Mouse (Mus musculus) intestine, embryonic 16.5 days (tissue): ENCODE measurements around the gene Dvl1. TPM values are rescaled to one million over a fixed set of nuclear protein-coding genes. Genes with fewer than 3 reads are reported as not detected.

Experiments
- ATAC-seq: fragments of 200-750 bp; cut with Nextera tagmentation; 2 replicates; pipeline ENCODE4 v1.8.0; 2017; ENCODE audit warnings: moderate TSS enrichment, moderate library complexity
- H3K27ac ChIP-seq: fragments of 300-500 bp; sonication (generic); 2 replicates; pipeline ENCODE4 v1.5.1; 2014; ENCODE audit warnings: mild to moderate bottlenecking, low read length
- H3K27me3 ChIP-seq: fragments of 300-500 bp; sonication (generic); replicated peaks from 2 replicates; pipeline ENCODE4 v1.6.1; 2014; ENCODE audit warnings: low read length, control low read depth, mixed read lengths; ENCODE audit not compliant: control insufficient read depth, insufficient read depth
- H3K36me3 ChIP-seq: fragments of 300-500 bp; sonication (generic); 2 replicates; pipeline ENCODE4 v1.6.1; 2014; ENCODE audit warnings: low read length, control low read depth; ENCODE audit not compliant: control insufficient read depth, insufficient read depth
- H3K4me1 ChIP-seq: fragments of 300-500 bp; sonication (generic); 2 replicates; pipeline ENCODE4 v1.6.1; 2014; ENCODE audit warnings: low read length, control low read depth, mixed read lengths; ENCODE audit not compliant: control insufficient read depth, insufficient read depth
- H3K4me2 ChIP-seq: fragments of 300-500 bp; sonication (generic); 2 replicates; pipeline ENCODE4 v1.6.1; 2014; ENCODE audit warnings: low read depth, low read length, control low read depth
- H3K4me3 ChIP-seq: fragments of 300-500 bp; sonication (generic); 2 replicates; pipeline ENCODE4 v1.5.1; 2014; ENCODE audit warnings: mild to moderate bottlenecking, low read length
- H3K9ac ChIP-seq: fragments of 300-500 bp; sonication (generic); 2 replicates; pipeline ENCODE4 v1.6.1; 2014; ENCODE audit warnings: low read depth, low read length
- H3K9me3 ChIP-seq: fragments of 300-500 bp; sonication (generic); 2 replicates; pipeline ENCODE4 v1.6.1; 2016; ENCODE audit warnings: low read length, control low read depth; ENCODE audit not compliant: control insufficient read depth
- WGBS: fragments of 180-500 bp; shearing (Covaris S2); extraction: QIAGEN DNeasy Blood & Tissue Kit; methylation state at CpG from one replicate; pipeline ENCODE4 v1.1.7; 2014; 5-methylcytosine and 5-hydroxymethylcytosine counted together
- polyA plus RNA-seq: library from polyadenylated mRNA; unstranded; fragments of >200 nt; fragmentation: Nextera tagmentation; extraction: Ambion mirVana; gene quantifications from 2 replicates; pipeline ENCODE4 v1.2.1, GENCODE M21; 2015

The Dvl1 gene
- polyA plus RNA-seq, 1 experiment from 2014 or later = 4.7 TPM

DNA sequence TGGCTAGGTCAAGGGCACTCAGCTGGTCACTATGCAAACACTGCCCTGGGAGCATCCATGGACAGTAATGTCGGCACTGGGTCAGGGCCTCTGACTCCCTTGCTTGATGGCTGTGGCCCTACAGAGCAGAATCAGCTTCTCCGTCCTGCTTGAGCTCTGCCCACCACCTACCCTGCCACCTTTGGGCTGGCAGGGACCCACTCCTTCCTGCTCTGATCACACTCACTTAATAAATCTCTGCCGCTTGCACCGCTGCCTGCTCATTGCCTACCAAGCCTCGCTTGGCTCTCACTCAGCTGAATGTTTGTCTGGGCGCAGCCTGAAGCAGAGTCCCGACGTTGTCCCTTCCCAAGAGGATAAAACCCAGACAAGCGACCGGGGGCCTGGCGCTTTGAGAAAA, 59.8 kb downstream of the Dvl1 start:
- no peaks in the 10 kb centered on the region for H3K27me3 ChIP-seq
- peaks cover 3% of the 10 kb centered on the region; the same call in 1 of the 2 replicates for H3K36me3 ChIP-seq
- H3K4me2 ChIP-seq = no peak overlapping the region
- WGBS = 74% methylated on average over 11 of the region's 11 CpGs
- H3K4me1 ChIP-seq = no peaks in the 10 kb centered on the region
- no peak overlapping the region for H3K4me3 ChIP-seq
- no peaks in the 10 kb centered on the region for H3K9me3 ChIP-seq
- no peak overlapping the region for H3K27ac ChIP-seq
- no peak for ATAC-seq
- H3K9ac ChIP-seq = no peak overlapping the region

DNA sequence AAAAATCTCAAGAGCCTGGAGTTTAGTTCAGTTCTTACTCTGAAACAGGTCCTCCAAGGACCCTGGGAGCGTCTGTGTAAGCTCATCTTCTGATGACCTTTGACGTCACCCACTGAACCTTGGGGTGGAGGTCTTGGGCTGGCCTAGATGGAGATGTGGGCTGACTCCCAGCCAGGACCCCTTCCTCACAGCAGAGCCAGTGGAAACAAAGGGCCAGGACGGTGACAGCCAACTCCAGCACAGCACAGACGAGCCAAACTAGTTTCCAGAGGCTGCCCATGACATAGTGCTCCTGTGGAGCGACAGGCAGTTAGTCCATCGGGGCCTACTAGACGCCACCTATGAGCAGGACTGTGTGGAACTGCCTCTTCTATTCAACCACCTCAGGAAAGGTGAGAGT, 61.1 kb downstream of the Dvl1 start:
- no peak for ATAC-seq
- H3K9ac ChIP-seq = no peak overlapping the region

DNA sequence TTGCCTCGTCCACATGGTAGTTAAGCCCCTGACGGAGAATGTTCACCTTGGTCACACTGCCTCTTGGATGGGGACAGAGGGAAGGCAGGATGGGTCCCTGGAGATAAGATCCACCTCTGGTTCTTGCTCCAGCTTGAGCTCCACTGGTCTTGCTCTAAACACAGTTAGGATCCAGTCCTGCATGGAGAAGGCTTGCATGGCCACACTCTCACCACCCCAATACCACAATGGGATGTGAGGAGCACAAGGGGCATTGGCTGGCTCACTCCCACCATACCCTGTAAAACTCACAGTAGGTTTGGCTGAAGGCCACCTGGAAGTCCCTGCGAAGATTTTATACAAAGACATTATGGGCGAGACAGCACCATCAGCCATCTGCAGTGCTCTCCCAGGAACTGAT, 61.5 kb downstream of the Dvl1 start:
- no peak overlapping the region for H3K4me3 ChIP-seq
- no peak overlapping the region for H3K9ac ChIP-seq
- 90% methylated on average over 4 of the region's 4 CpGs for WGBS
- no peak for ATAC-seq
- no peaks in the 10 kb centered on the region for H3K9me3 ChIP-seq
- no peaks in the 10 kb centered on the region for H3K36me3 ChIP-seq
- H3K4me1 ChIP-seq = no peaks in the 10 kb centered on the region
- H3K27ac ChIP-seq = no peak overlapping the region
- no peaks in the 10 kb centered on the region for H3K27me3 ChIP-seq
- H3K4me2 ChIP-seq = no peak overlapping the region

More for the DNA sequence above, 61.1 kb downstream of the Dvl1 start:
- 78% methylated on average over 7 of the region's 7 CpGs for WGBS
- no peak overlapping the region for H3K4me2 ChIP-seq
- no peaks in the 10 kb centered on the region for H3K27me3 ChIP-seq
- H3K4me1 ChIP-seq = no peaks in the 10 kb centered on the region
- H3K36me3 ChIP-seq = no peaks in the 10 kb centered on the region
- H3K27ac ChIP-seq = no peak overlapping the region
- no peaks in the 10 kb centered on the region for H3K9me3 ChIP-seq
- no peak overlapping the region for H3K4me3 ChIP-seq

Other genes starting within 250 kb of the Dvl1 start
- gene Slc35e2, start 246.0 kb upstream of the Dvl1 start, polyA plus RNA-seq = 6.2 and 7.1 TPM in 2 replicates
- 48.4 and 49.8 TPM in 2 replicates for gene Cdk11b, start 222.5 kb upstream of the Dvl1 start, polyA plus RNA-seq
- not detected in 2 replicates for gene Gm10563, start 202.0 kb upstream of the Dvl1 start, polyA plus RNA-seq
- gene Mmp23, start 194.0 kb upstream of the Dvl1 start, polyA plus RNA-seq = 39.6 and 41.3 TPM in 2 replicates
- 18.6 and 18.7 TPM in 2 replicates for gene Mib2, start 178.2 kb upstream of the Dvl1 start, polyA plus RNA-seq
- 1.9 and 2.0 TPM in 2 replicates for gene Fndc10, start 153.1 kb upstream of the Dvl1 start, polyA plus RNA-seq
- 155 and 163 TPM in 2 replicates for gene Ssu72, start 142.6 kb upstream of the Dvl1 start, polyA plus RNA-seq
- gene Tmem240, start 112.6 kb upstream of the Dvl1 start, polyA plus RNA-seq = 0.16 and 0.23 TPM in 2 replicates
- 142 and 150 TPM in 2 replicates for gene Atad3a, start 86.3 kb upstream of the Dvl1 start, polyA plus RNA-seq
- 18.9 TPM in 2 replicates for gene Vwa1, start 72.7 kb upstream of the Dvl1 start, polyA plus RNA-seq
- 0.89 and 1.1 TPM in 2 replicates for gene Tmem88b, start 61.5 kb upstream of the Dvl1 start, polyA plus RNA-seq
- not detected in 2 replicates for gene Ankrd65, start 57.0 kb upstream of the Dvl1 start, polyA plus RNA-seq
- gene Mrpl20, start 44.5 kb upstream of the Dvl1 start, polyA plus RNA-seq = 210 and 226 TPM in 2 replicates
- 130 and 131 TPM in 2 replicates for gene Ccnl2, start 34.9 kb upstream of the Dvl1 start, polyA plus RNA-seq
- gene Aurkaip1, start 16.1 kb upstream of the Dvl1 start, polyA plus RNA-seq = 180 and 196 TPM in 2 replicates
- gene Mxra8, start 7.7 kb upstream of the Dvl1 start, polyA plus RNA-seq = 76.3 and 80.5 TPM in 2 replicates
- 0.28 and 0.32 TPM in 2 replicates for gene Tas1r3, start 16.0 kb downstream of the Dvl1 start, polyA plus RNA-seq
- gene Cptp, start 22.0 kb downstream of the Dvl1 start, polyA plus RNA-seq = 23.6 and 24.9 TPM in 2 replicates
- gene Ints11, start 22.1 kb downstream of the Dvl1 start, polyA plus RNA-seq = 60.0 and 67.1 TPM in 2 replicates
- gene Pusl1, start 44.4 kb downstream of the Dvl1 start, polyA plus RNA-seq = 49.4 and 58.6 TPM in 2 replicates
- gene Acap3, start 44.4 kb downstream of the Dvl1 start, polyA plus RNA-seq = 9.8 and 10.8 TPM in 2 replicates
- gene Ube2j2, start 96.4 kb downstream of the Dvl1 start, polyA plus RNA-seq = 89.5 and 93.4 TPM in 2 replicates
- gene C1qtnf12, start 114.9 kb downstream of the Dvl1 start, polyA plus RNA-seq = 59.9 and 75.4 TPM in 2 replicates
- gene B3galt6, start 145.2 kb downstream of the Dvl1 start, polyA plus RNA-seq = 11.7 and 12.0 TPM in 2 replicates
- 165 and 171 TPM in 2 replicates for gene Sdf4, start 145.5 kb downstream of the Dvl1 start, polyA plus RNA-seq
- gene Tnfrsf4, start 166.4 kb downstream of the Dvl1 start, polyA plus RNA-seq = 0.55 and 0.86 TPM in 2 replicates
- 1.0 and 1.4 TPM in 2 replicates for gene Tnfrsf18, start 178.8 kb downstream of the Dvl1 start, polyA plus RNA-seq
- gene Ttll10, start 212.0 kb downstream of the Dvl1 start, polyA plus RNA-seq = 4.2 and 4.7 TPM in 2 replicates